Mouse (Mus musculus) testis, postnatal 14 days (tissue): ENCODE measurements around the gene Robo1.

ENCODE experiments used
- DNase-seq: peaks from one replicate; pipeline ENCODE4 v3.0.0; 2021; ENCODE audit warnings: low spot score

The Robo1 gene

GRCm38 (mm10) chr16:72737154-72737553 is 429.0 kb downstream of the Robo1 start:
- no peak for DNase-seq

DNA sequence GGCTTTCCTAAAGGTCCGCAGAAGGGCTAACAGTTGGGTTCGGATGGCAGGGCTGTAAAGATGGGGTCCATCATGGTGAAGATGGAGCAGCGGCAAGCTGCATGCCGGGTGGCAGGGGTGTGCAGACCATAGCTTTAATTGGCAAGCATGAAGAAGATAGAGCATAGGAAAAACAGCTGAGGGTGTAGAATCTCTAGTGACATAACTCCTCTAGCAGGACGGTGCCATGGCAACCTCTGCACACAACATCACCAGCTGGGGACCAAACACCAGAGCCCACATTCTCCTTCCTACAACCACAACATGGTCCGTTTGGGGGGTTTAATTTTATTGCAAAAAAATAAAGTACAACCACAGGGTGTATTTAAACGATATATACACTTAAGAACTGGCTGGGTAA is 432.1 kb downstream of the Robo1 start:
- no peak for DNase-seq

GRCm38 (mm10) chr16:72747696-72748095 is 439.6 kb downstream of the Robo1 start:
- DNase-seq: no peak

- no peak for DNase-seq
These were observed 457.2 kb downstream of the Robo1 start for GRCm38 (mm10) chr16:72765128-72765913.

DNA sequence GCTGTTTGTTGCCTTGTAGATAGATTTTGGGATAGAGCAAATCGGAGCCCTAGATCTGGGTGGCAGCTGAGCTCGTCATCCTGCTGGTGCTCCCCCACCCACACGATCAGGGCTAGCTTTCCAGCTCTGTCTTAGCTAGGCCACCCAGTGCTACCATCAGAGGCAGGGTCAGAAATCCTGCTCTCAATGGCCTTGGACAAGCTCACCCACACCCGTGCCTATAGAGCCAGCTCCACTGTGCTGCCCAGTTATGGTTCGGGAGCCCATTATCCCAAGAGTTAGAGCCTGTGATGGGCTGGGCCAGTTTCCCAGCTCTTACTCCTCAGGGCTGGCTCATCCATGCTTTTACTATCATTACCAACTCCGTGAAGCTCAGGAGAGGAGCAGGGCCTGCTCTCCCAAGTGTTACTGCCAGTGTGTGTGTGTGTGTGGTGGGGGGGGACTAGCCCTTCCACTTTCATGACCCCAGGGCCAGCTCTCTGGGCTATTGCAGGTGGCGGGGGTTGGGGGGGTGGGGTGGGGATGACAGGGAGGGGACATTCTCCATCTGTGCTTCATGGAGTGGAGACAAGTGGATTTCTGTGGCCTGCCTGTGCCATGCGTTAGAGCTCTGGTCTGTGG is 461.2 kb downstream of the Robo1 start:
- DNase-seq: no peak

GRCm38 (mm10) chr16:72772348-72772747 is 464.2 kb downstream of the Robo1 start:
- no peak for DNase-seq

- DNase-seq: no peak
These were observed 464.9 kb downstream of the Robo1 start for GRCm38 (mm10) chr16:72773034-72773433.

- DNase-seq: no peak
These were observed 470.4 kb downstream of the Robo1 start for GRCm38 (mm10) chr16:72778520-72778919.

- DNase-seq: no peak
These were observed 474.1 kb downstream of the Robo1 start for GRCm38 (mm10) chr16:72782171-72782570.

DNA sequence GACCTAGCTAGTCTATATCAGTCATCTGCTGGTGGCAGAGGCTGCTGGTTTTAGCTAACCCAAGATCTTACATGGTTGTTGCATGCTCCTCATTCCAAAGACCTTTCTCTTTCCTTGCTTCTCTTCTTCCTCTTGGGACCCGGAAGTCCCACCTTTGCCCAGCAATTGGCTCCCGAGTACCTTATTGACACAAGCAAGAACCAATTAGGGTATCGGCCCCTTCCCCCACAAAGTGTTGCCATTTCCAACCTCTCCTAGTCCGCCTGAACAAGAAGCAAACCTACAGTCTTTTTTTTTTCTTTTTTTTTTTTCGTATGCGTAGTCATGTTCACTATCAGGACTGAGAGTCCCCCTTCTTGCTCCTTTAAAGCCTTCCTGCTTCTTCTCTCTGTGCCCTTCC is 478.0 kb downstream of the Robo1 start:
- DNase-seq: peak; percentile 75

GRCm38 (mm10) chr16:72786636-72787035 is 478.5 kb downstream of the Robo1 start:
- no peak for DNase-seq

- no peak for DNase-seq
These were observed 479.9 kb downstream of the Robo1 start for GRCm38 (mm10) chr16:72788017-72788416.

DNA sequence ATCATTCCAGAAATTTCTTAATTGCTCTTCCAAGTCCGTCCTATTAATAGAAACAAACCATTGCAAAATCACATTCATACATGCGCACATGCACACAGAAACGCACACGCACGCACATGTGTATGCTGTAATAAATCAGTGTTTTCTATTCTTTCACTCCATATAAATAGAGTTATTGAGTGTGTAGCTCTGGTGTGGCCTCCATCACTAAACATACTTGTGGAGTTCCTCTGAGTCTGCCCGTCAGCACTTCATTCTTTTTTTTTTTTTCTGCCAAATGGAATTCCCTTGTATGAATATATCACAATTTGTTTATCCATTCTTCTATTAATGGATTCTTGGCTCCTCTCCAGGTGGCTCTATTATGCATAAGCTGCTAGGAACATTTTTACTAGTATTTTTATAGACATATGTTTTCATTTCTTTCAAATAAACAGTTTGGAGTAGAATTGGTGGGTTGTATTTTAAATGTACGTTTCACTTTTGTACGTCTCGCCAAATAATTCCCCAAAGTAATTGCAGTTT is 483.1 kb downstream of the Robo1 start:
- DNase-seq: no peak

DNA sequence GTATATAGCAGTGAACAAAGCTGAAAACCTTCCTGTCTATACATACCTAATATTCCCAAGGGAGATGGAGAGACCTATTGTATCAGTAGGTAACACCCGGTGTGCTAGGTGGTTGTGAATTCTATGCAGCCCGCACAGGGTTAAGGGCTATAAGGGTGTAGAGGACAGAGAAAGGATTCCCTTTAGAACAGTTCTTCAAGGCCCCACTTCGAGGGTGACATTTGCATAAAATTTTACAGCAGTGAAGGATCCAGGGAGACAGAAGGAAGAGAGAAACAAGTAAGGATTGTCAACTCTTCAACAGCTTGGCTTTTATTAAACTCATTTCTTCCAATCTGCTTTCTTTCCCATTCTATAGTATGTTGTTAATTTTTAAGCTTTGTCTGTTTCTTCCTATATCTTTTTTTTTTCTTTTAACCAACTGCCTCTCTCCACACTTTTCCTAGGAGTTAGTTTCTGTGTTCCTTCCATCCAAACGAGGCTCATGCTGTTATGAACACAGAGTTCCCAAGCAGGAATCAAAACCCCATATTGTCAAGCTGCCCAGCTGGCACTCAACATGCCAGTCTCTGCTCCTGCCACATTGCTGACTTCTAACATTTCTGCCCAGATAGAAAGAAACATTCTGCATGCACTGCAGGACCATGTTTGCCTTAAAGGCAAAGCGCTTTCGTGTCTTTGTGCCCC is 486.7 kb downstream of the Robo1 start:
- DNase-seq: no peak

- DNase-seq: no peak
These were observed 487.2 kb downstream of the Robo1 start for GRCm38 (mm10) chr16:72795379-72795712.

GRCm38 (mm10) chr16:72798405-72798949 is 490.4 kb downstream of the Robo1 start:
- DNase-seq: no peak

GRCm38 (mm10) chr16:72800121-72800749 is 492.1 kb downstream of the Robo1 start:
- no peak for DNase-seq

DNA sequence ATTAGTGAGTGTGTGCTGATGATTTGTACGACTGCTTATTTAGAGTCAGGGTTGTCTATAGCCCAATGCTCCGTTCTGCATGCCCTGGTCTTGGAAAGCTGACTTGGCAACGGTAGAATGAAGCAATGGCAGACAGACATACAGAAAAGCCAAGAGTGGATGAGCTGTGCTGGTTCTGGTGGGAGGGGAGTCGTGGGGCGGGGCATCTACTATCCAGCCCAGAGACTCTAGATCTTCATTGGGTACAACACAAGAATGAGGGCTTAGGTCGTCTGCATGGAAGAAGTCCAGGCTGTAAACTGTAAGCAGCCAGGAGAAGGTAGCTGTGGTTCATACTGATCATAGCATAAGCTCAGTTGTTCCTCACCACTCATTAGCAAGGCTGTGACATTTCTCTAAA is 492.7 kb downstream of the Robo1 start:
- no peak for DNase-seq

- no peak for DNase-seq
These were observed 500.2 kb downstream of the Robo1 start for GRCm38 (mm10) chr16:72808351-72808750.

DNA sequence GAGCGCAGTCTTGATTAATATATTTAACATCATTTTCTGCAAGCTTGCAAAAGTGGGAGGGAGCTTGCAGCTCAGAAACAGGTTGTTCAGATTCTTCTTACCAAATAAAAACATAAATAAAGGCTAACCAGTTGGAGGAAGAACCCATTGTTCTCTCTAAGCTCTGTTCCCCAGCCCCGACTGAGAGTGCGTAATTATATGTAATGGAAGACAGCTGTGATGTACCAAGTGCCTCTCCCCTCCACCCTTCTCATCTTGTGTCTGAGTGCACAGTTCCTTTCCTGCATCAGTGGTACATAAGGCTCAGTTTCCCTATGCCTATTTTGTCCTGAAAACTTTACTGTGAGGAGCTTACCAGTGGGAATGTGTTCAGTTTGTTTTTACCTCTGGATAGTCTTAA is 502.8 kb downstream of the Robo1 start:
- no peak for DNase-seq

DNA sequence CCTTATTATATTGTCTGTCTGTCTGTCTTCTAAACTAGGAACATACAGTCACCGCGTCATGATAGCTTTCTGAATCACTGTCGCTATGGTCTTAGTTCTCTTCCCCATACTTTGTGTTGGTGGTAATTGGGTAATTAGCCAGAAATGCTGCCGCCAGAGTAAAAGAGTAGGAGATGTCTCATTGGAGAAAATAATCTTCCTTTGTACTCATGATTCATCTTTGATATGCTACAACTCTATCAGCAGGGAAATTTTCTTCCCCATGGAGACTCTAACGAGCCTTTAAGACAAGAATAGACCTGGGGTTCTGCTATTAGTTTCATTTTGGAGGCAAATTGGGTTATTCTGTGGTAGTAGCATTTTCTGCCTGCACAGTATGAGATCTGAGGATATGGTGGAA is 503.4 kb downstream of the Robo1 start:
- DNase-seq: no peak

DNA sequence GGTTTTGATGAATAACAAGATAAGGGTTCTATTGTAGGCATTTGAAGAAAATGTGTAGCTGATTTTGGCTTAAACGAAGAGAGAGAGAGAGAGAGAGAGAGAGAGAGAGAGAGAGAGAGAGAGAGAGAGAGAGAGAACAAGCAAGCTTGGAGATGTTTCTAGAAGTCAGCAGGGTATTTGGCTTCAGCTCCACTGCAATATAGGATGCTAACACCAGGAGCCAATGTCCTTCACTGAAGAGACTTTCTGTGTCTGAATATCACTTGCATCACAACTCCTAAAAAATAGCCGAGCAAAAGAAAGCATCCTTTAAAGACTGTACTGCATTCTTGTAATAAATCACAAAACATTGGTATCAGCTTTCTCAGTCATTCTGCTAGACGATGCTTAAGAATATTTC is 503.8 kb downstream of the Robo1 start:
- DNase-seq: no peak
